Mouse (Mus musculus): ENCODE results near the gene Tmem170.

DNA sequence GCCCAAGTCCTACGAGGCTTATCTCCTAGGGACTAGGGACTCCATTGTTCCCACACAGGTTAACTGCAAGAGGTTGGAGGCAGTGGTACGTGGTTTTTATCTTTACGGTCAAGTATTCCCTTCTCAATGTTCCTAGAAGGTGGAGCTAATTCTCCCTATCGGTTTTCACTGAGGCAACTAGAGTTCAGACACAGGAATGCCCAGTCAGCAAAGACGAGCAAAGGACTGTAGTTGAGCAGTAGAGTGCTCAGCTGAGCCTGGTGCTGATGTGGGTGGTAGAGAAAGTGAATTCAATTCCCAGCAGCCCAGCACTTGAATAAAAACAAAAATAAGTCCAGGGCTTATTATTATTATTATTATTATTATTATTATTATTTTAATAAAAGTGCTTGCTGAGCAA, 16.1 kb upstream of the Tmem170 start:
- TF ChIP-seq CTCF (IDR thresholded peaks at IDR 0.05; ENCODE audit: low read depth, low read length) (no peak), POLR2A (IDR thresholded peaks at IDR 0.05; ENCODE audit: extremely low read depth, insufficient read depth, low read length) (no peak)
